Mouse (Mus musculus) bone marrow macrophage, adult 2 months (primary cell): ENCODE results near the gene Pxn.

Experiments
- CTCF ChIP-seq: IDR thresholded peaks from 2 replicates; pipeline ENCODE4 v1.5.1; 2012; ENCODE audit warnings: low read depth, mild to moderate bottlenecking, low read length, moderate library complexity
- POLR2A ChIP-seq: IDR thresholded peaks from 2 replicates; pipeline ENCODE4 v1.6.1; 2012; ENCODE audit warnings: mild to moderate bottlenecking, low read depth, low read length, borderline replicate concordance

DNA sequence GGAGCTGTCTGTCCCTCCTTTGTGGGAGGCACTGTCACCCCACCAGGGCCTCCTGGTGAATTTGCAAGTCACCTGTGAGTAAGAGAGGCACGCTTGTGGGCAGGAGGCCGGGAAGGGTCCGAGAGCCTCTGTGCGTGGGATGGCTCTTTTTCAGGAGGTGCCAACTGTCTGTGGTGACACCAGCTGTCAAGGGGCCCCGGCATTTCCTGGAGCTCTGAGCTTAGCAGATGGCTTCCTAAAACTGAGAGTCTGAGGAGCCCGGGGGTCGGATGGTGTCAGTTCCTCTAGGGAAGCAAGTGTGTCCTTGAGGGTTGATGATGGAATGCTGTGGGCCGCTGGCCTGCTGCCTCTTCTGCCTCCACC is 24.0 kb downstream of the Pxn start:
- no peak for TF ChIP-seq CTCF
- no peak for TF ChIP-seq POLR2A
